Mouse (Mus musculus): ENCODE measurements around the gene Rom1. TPM values are rescaled to one million over a fixed set of nuclear protein-coding genes. Genes with fewer than 3 reads are reported as not detected.
"Not testable (repeated sequence)": the region's sequence is repeated elsewhere in the genome, so short reads cannot be mapped to it uniquely, and the experiment has no call there.

The Rom1 gene
- polyA plus RNA-seq, 1 experiment from 2014 or later = 3.1 TPM

- 75% methylated on average over 6 of the region's 6 CpGs for WGBS
These were observed 9.5 kb downstream of the Rom1 start for GRCm38 (mm10) chr19:8919684-8920072.

GRCm38 (mm10) chr19:8919000-8919399, 10.2 kb downstream of the Rom1 start:
- Histone ChIP-seq H3K27me3 (no peaks in the 10 kb centered on the region), H3K4me1 (replicated peaks) (peaks cover 21% of the 10 kb centered on the region), H3K9ac (no peak overlapping the region), H3K4me2 (no peak overlapping the region), H3K36me3 (peaks cover 30% of the 10 kb centered on the region), H3K4me3 (no peak overlapping the region), H3K9me3 (no peaks in the 10 kb centered on the region), H3K27ac (replicated peaks) (no peak overlapping the region)
- 96% methylated on average over 3 of the region's 3 CpGs for WGBS
- ATAC-seq (ENCODE audit: low FRiP score, low read depth) = no peak

More at GRCm38 (mm10) chr19:8919684-8920072, 9.5 kb downstream of the Rom1 start:
- H3K4me1 ChIP-seq (replicated peaks) = peaks cover 21% of the 10 kb centered on the region
- peak overlapping the region; percentile 93 for H3K27ac ChIP-seq (replicated peaks)
- H3K36me3 ChIP-seq = peaks cover 24% of the 10 kb centered on the region
- peak overlapping the region; percentile 82 for H3K9ac ChIP-seq
- peak overlapping the region; percentile 83 for H3K4me2 ChIP-seq
- no peaks in the 10 kb centered on the region for H3K9me3 ChIP-seq
- no peak for ATAC-seq (ENCODE audit: low FRiP score, low read depth)
- H3K4me3 ChIP-seq = peak overlapping the region; percentile 99
- H3K27me3 ChIP-seq = no peaks in the 10 kb centered on the region

- Histone ChIP-seq H3K4me1 (replicated peaks) (no peaks in the 10 kb centered on the region), H3K27ac (replicated peaks) (no peak overlapping the region), H3K4me2 (no peak overlapping the region), H3K36me3 (peaks cover 78% of the 10 kb centered on the region), H3K4me3 (no peak overlapping the region), H3K9ac (no peak overlapping the region), H3K9me3 (no peaks in the 10 kb centered on the region), H3K27me3 (no peaks in the 10 kb centered on the region)
- no peak for ATAC-seq (ENCODE audit: low FRiP score, low read depth)
- WGBS = 97% methylated on average over 3 of the region's 3 CpGs
These were observed 14.9 kb downstream of the Rom1 start for GRCm38 (mm10) chr19:8914212-8914611.

GRCm38 (mm10) chr19:8911810-8912209, 17.3 kb downstream of the Rom1 start:
- Histone ChIP-seq H3K9me3 (no peaks in the 10 kb centered on the region), H3K27me3 (no peaks in the 10 kb centered on the region), H3K27ac (replicated peaks) (no peak overlapping the region), H3K9ac (no peak overlapping the region), H3K4me2 (no peak overlapping the region), H3K4me1 (replicated peaks) (no peaks in the 10 kb centered on the region), H3K36me3 (peaks cover 99% of the 10 kb centered on the region), H3K4me3 (no peak overlapping the region)
- no peak for ATAC-seq (ENCODE audit: low FRiP score, low read depth)
- 94% methylated on average over 5 of the region's 5 CpGs for WGBS

GRCm38 (mm10) chr19:8908531-8908930, 20.6 kb downstream of the Rom1 start:
- WGBS = 90% methylated on average over 6 of the region's 6 CpGs
- Histone ChIP-seq H3K9me3 (no peaks in the 10 kb centered on the region), H3K4me1 (replicated peaks) (no peaks in the 10 kb centered on the region), H3K27ac (replicated peaks) (no peak overlapping the region), H3K4me3 (no peak overlapping the region), H3K4me2 (no peak overlapping the region), H3K27me3 (no peaks in the 10 kb centered on the region), H3K36me3 (peaks cover 92% of the 10 kb centered on the region), H3K9ac (no peak overlapping the region)
- no peak for ATAC-seq (ENCODE audit: low FRiP score, low read depth)

- no peaks in the 10 kb centered on the region for H3K27me3 ChIP-seq
- no peak overlapping the region for H3K4me3 ChIP-seq
- H3K9ac ChIP-seq = no peak overlapping the region
- no peak overlapping the region for H3K4me2 ChIP-seq
- H3K4me1 ChIP-seq (replicated peaks) = peaks cover 11% of the 10 kb centered on the region
- no peak for ATAC-seq (ENCODE audit: low FRiP score, low read depth)
- peaks cover 58% of the 10 kb centered on the region for H3K36me3 ChIP-seq
- 96% methylated on average over 5 of the region's 5 CpGs for WGBS
- no peak overlapping the region for H3K27ac ChIP-seq (replicated peaks)
- no peaks in the 10 kb centered on the region for H3K9me3 ChIP-seq
These were observed 25.7 kb downstream of the Rom1 start for GRCm38 (mm10) chr19:8903412-8903811.

- Histone ChIP-seq H3K4me2 (peak overlapping the region; percentile 66), H3K27me3 (no peaks in the 10 kb centered on the region), H3K36me3 (peaks cover 25% of the 10 kb centered on the region), H3K9me3 (no peaks in the 10 kb centered on the region), H3K4me3 (peak overlapping the region; percentile 60), H3K4me1 (replicated peaks) (peaks cover 20% of the 10 kb centered on the region), H3K27ac (replicated peaks) (no peak overlapping the region), H3K9ac (peak overlapping the region; percentile 84)
- ATAC-seq (ENCODE audit: low FRiP score, low read depth) = no peak
- 63% methylated on average over 3 of the region's 3 CpGs for WGBS
These were observed 30.1 kb downstream of the Rom1 start for GRCm38 (mm10) chr19:8899079-8899478.

GRCm38 (mm10) chr19:8898576-8898975, 30.6 kb downstream of the Rom1 start:
- H3K36me3 ChIP-seq = peaks cover 21% of the 10 kb centered on the region
- peak overlapping the region; percentile 84 for H3K9ac ChIP-seq
- peak overlapping the region; percentile 60 for H3K4me3 ChIP-seq
- peak overlapping the region; percentile 66 for H3K4me2 ChIP-seq
- WGBS = 15% methylated on average over 13 of the region's 13 CpGs
- no peaks in the 10 kb centered on the region for H3K27me3 ChIP-seq
- no peaks in the 10 kb centered on the region for H3K9me3 ChIP-seq
- ATAC-seq (ENCODE audit: low FRiP score, low read depth) = no peak
- peaks cover 25% of the 10 kb centered on the region for H3K4me1 ChIP-seq (replicated peaks)
- H3K27ac ChIP-seq (replicated peaks) = peak overlapping the region; percentile 81

GRCm38 (mm10) chr19:8897865-8898495, 31.2 kb downstream of the Rom1 start, which contains the start of gene Ganab:
TSS of gene Ganab (plus strand) at chr19:8898071.
- Histone ChIP-seq H3K4me1 (replicated peaks) (peaks cover 29% of the 10 kb centered on the region), H3K36me3 (peaks cover 16% of the 10 kb centered on the region)

GRCm38 (mm10) chr19:8897211-8897864, 31.8 kb downstream of the Rom1 start:
- not testable (repeated sequence) for H3K9me3 ChIP-seq, H3K27me3 ChIP-seq
- Histone ChIP-seq H3K4me1 (replicated peaks) (peaks cover 29% of the 10 kb centered on the region), H3K4me3 (peak overlapping the region; percentile 60), H3K9ac (peak overlapping the region; percentile 84), H3K4me2 (peak overlapping the region; percentile 66), H3K36me3 (peaks cover 11% of the 10 kb centered on the region), H3K27ac (replicated peaks) (peak overlapping the region; percentile 81)
- ATAC-seq (ENCODE audit: low FRiP score, low read depth) = peak; percentile 43
- WGBS = 16% methylated on average over 21 of the region's 21 CpGs

More at GRCm38 (mm10) chr19:8897865-8898495, 31.2 kb downstream of the Rom1 start, which contains the start of gene Ganab:
- Histone ChIP-seq H3K27ac (replicated peaks) (peak within 1 kb of the TSS; percentile 81), H3K4me2 (peak within 1 kb of the TSS; percentile 66), H3K9me3 (no peaks in the 10 kb centered on the region), H3K4me3 (peak within 1 kb of the TSS; percentile 60), H3K27me3 (no peaks in the 10 kb centered on the region), H3K9ac (peak within 1 kb of the TSS; percentile 84)
- WGBS = under 1% methylated on average over 53 of the region's 53 CpGs
- ATAC-seq (ENCODE audit: low FRiP score, low read depth) = peak; percentile 98

- peaks cover 29% of the 10 kb centered on the region for H3K4me1 ChIP-seq (replicated peaks)
- H3K27ac ChIP-seq (replicated peaks); H3K27me3 ChIP-seq; H3K4me2 ChIP-seq; H3K36me3 ChIP-seq; H3K9me3 ChIP-seq; ATAC-seq (ENCODE audit: low FRiP score, low read depth); H3K4me3 ChIP-seq; H3K9ac ChIP-seq: not testable (repeated sequence)
- 94% methylated on average over 5 of the region's 5 CpGs for WGBS
These were observed 32.9 kb downstream of the Rom1 start for GRCm38 (mm10) chr19:8896231-8896630.

GRCm38 (mm10) chr19:8895397-8895960, 33.7 kb downstream of the Rom1 start:
- H3K4me1 ChIP-seq (replicated peaks) = peaks cover 29% of the 10 kb centered on the region
- no peak for ATAC-seq (ENCODE audit: low FRiP score, low read depth)
- 0 out of 2 replicates have a peak, but pooled peaks cover 10% of the 10 kb centered on the region for H3K36me3 ChIP-seq
- no peaks in the 10 kb centered on the region for H3K9me3 ChIP-seq
- no peak overlapping the region for H3K27ac ChIP-seq (replicated peaks)
- WGBS = 92% methylated on average over 9 of the region's 9 CpGs
- H3K4me3 ChIP-seq = no peak overlapping the region
- no peak overlapping the region for H3K4me2 ChIP-seq
- no peak overlapping the region for H3K9ac ChIP-seq
- no peaks in the 10 kb centered on the region for H3K27me3 ChIP-seq
